Mouse (Mus musculus) bone marrow macrophage, adult 2 months (primary cell): Measurements from ENCODE around the gene Msx1.

Experiments used
- CTCF ChIP-seq: IDR thresholded peaks from 2 replicates; pipeline ENCODE4 v1.5.1; 2012; ENCODE audit warnings: low read depth, mild to moderate bottlenecking, low read length, moderate library complexity
- POLR2A ChIP-seq: IDR thresholded peaks from 2 replicates; pipeline ENCODE4 v1.6.1; 2012; ENCODE audit warnings: mild to moderate bottlenecking, low read depth, low read length, borderline replicate concordance

GRCm38 (mm10) chr5:37797251-37797650, 27.1 kb downstream of the Msx1 start:
- no peak for TF ChIP-seq CTCF
- TF ChIP-seq POLR2A, result no peak
